Mouse (Mus musculus) ES-Bruce4 (cell line): ENCODE data around the gene Lyar.

Source experiments
- EP300 ChIP-seq: IDR thresholded peaks from 2 replicates; pipeline ENCODE4 v1.6.1; 2011; ENCODE audit warnings: low read depth, low read length; ENCODE audit not compliant: insufficient read depth
- POLR2A ChIP-seq: IDR thresholded peaks from one replicate; pipeline ENCODE4 v1.8.1; 2011; ENCODE audit warnings: low read length; ENCODE audit not compliant: insufficient read depth

DNA sequence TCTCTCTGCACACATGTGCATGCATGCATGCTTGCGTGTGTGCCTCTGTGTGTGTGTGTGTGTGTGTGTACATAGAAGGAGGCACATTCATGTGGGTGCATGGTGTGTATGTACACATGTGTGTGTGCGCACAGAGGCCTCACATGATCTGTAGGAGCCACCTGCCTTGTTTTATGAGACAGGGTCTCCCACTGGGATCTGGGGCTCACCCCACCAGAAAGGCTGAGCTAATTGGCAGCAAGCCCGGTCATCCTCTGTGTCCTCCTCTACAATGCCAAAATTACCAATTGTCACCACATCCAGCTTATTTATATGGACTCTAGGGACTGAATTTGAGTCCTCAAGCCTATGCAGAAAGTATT is 21.2 kb downstream of the Lyar start:
- TF ChIP-seq POLR2A (no peak), EP300 (no peak)
